Mouse (Mus musculus): Measurements from ENCODE around the gene Ets1. TPM values are rescaled to one million over a fixed set of nuclear protein-coding genes. Genes with fewer than 3 reads are reported as not detected.

Ets1 gene
- polyA plus RNA-seq, 1 experiment = 0.06 TPM

DNA sequence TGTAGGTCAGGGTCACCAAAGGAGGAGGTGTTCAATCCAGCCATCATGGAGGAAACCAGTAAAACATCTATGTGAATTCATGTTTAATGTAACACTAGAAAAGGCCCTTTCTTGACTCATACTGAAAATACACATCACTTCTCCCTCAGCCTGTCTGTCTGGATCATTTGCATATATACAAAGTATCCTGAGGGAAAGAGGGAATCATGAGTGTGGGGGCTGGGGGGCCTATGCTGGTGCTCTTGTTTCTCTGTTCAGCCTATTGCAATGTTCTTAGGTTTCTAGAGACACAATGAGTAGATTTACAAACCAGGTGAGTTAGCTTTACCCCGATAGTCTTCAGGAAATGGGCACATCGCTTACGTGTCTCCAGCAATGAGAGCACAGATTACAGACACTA, 129.1 kb downstream of the Ets1 start:
- Histone ChIP-seq H3K9me3 (ENCODE audit: control insufficient read depth, low read length) (no peaks in the 10 kb centered on the region), H3K27me3 (ENCODE audit: control insufficient read depth) (no peaks in the 10 kb centered on the region), H3K36me3 (ENCODE audit: control insufficient read depth) (no peaks in the 10 kb centered on the region), H3K4me1 (ENCODE audit: control insufficient read depth) (no peaks in the 10 kb centered on the region), H3K4me3 (replicated peaks) (no peak overlapping the region)
- TF ChIP-seq GATA1 (IDR thresholded peaks at IDR 0.05; ENCODE audit: low read length) (no peak), TAL1 (IDR thresholded peaks at IDR 0.05; ENCODE audit: low read length) (no peak)

DNA sequence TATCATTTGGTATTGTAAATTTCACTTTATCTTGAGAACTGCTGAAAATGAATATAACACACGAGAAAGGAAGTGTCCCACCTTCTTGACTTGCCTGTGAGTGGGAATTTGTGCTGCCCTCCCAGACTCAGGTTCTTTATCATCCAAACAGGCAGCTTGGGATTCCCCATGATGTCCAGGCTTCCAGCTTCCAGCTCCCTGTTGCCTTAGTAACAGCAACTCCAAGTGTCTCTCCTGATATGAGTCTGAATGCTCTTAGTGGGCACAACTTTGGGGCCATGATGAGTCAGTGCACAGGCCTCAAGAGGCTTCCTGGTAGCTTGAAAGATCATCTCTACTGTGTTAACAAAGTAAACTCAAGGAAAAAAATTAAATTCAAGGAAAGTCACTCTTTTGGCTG, 142.8 kb downstream of the Ets1 start:
- Histone ChIP-seq H3K4me1 (ENCODE audit: control insufficient read depth) (no peaks in the 10 kb centered on the region), H3K4me3 (replicated peaks) (no peak overlapping the region), H3K36me3 (ENCODE audit: control insufficient read depth) (no peaks in the 10 kb centered on the region), H3K9me3 (ENCODE audit: control insufficient read depth, low read length) (no peaks in the 10 kb centered on the region), H3K27me3 (ENCODE audit: control insufficient read depth) (no peaks in the 10 kb centered on the region)
- TF ChIP-seq TAL1 (IDR thresholded peaks at IDR 0.05; ENCODE audit: low read length) = no peak
- TF ChIP-seq GATA1 (IDR thresholded peaks at IDR 0.05; ENCODE audit: low read length) = no peak

DNA sequence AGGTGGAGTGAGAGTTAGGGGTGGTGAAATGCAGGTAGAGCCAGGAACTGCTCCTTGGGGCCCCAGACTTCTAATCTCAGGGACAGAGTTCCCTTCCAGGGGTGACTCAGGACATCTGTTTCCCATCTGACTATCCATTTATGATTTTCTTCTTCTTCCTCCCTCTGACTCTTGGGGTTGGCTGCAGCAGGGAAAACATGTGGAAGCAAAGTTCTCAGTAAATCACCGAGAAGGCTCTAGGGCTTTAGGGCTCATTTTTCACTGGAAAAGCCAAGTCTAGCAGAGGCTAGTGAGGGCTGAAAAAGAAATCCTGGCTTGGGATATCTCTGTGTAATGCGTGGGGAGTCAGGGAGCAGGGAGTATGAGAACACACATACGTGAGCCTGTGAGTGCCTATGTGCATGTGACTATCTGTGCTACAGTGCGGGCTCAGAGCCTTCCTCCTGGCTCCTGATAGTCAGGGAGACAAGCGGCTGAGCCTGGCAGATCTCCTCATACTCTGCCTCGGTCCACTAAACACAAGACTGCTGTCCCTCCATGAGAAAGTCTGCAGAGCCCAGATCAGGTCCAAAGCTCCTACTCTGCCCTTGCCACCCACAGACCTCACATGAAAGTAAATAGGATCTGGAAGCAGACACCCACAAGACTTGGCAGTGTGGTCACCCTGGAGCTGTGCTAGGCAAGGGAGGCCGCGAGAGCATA, 146.5 kb downstream of the Ets1 start:
- Histone ChIP-seq H3K36me3 (ENCODE audit: control insufficient read depth) (no peaks in the 10 kb centered on the region), H3K4me3 (replicated peaks) (no peak overlapping the region), H3K27me3 (ENCODE audit: control insufficient read depth) (no peaks in the 10 kb centered on the region), H3K4me1 (ENCODE audit: control insufficient read depth) (no peaks in the 10 kb centered on the region), H3K9me3 (ENCODE audit: control insufficient read depth, low read length) (no peaks in the 10 kb centered on the region)
- TF ChIP-seq TAL1 (IDR thresholded peaks at IDR 0.05; ENCODE audit: low read length) (no peak), GATA1 (IDR thresholded peaks at IDR 0.05; ENCODE audit: low read length) (no peak)

DNA sequence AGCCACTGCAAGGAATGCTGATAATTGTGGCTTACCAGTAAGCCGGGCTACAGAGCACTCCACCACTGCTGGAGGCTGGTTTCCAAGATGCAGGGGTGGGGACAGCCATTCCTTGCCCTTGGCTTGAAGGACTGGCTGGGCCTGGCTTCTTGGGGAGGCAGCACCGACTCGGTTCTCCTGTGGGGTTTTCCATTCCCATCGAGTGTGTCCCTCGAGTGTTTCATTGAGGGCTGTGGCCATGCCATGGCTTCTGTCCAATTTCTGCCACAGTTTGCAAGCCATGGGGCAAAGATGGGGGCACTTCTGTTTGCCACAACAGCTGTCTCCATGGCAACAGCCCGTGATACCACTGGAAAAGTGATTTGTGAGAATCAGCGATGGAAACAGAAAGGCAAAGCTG, 151.1 kb downstream of the Ets1 start:
- Histone ChIP-seq H3K4me1 (ENCODE audit: control insufficient read depth) (no peaks in the 10 kb centered on the region), H3K4me3 (replicated peaks) (no peak overlapping the region), H3K9me3 (ENCODE audit: control insufficient read depth, low read length) (no peaks in the 10 kb centered on the region), H3K36me3 (ENCODE audit: control insufficient read depth) (no peaks in the 10 kb centered on the region), H3K27me3 (ENCODE audit: control insufficient read depth) (no peaks in the 10 kb centered on the region)
- TF ChIP-seq TAL1 (IDR thresholded peaks at IDR 0.05; ENCODE audit: low read length) (no peak), GATA1 (IDR thresholded peaks at IDR 0.05; ENCODE audit: low read length) (no peak)

DNA sequence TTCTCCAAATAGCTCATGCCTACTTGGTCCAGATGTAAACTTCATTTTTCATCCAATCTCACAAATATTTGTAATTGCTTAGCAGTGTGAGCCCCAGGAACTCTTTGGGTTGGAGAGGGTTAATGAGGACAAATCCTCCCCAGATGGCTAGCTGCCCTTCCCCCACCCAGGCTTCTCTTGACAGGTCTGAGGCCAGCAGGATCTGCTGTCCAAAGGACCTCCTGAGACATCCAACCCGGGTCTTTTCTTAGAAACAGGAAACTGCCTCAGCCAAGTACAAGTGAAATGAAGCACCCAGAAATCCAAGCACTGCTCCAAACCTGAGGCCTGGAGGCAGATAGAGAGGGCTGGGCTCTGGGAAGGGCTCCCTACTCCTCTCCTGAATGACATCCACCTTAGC, 151.6 kb downstream of the Ets1 start:
- H3K36me3 ChIP-seq (ENCODE audit: control insufficient read depth) = no peaks in the 10 kb centered on the region
- no peaks in the 10 kb centered on the region for H3K9me3 ChIP-seq (ENCODE audit: control insufficient read depth, low read length)
- no peak for TF ChIP-seq TAL1 (IDR thresholded peaks at IDR 0.05; ENCODE audit: low read length)
- TF ChIP-seq GATA1 (IDR thresholded peaks at IDR 0.05; ENCODE audit: low read length) = no peak
- H3K4me3 ChIP-seq (replicated peaks) = no peak overlapping the region
- no peaks in the 10 kb centered on the region for H3K4me1 ChIP-seq (ENCODE audit: control insufficient read depth)
- no peaks in the 10 kb centered on the region for H3K27me3 ChIP-seq (ENCODE audit: control insufficient read depth)

DNA sequence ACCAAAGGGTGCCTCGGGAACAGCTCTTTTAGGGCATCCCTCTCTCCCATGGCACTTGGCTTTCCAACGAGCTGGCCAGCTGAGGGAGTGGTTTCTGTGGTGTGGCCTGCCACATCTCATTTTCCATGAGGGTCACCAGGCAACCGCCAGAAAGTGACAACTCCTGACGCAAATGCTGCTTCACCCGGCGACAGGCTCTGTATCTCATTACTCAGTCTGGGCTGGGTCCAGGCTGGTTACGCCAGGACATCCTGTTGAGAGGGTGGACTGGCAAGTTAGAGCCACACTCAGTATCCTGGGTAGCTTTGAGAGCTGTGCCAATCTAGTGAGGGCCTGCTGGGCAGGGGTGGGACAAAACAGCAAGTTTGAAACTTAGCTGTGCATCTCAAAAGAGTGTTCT, 153.3 kb downstream of the Ets1 start:
- Histone ChIP-seq H3K4me1 (ENCODE audit: control insufficient read depth) (no peaks in the 10 kb centered on the region), H3K9me3 (ENCODE audit: control insufficient read depth, low read length) (no peaks in the 10 kb centered on the region), H3K36me3 (ENCODE audit: control insufficient read depth) (no peaks in the 10 kb centered on the region), H3K27me3 (ENCODE audit: control insufficient read depth) (no peaks in the 10 kb centered on the region), H3K4me3 (replicated peaks) (no peak overlapping the region)
- no peak for TF ChIP-seq TAL1 (IDR thresholded peaks at IDR 0.05; ENCODE audit: low read length)
- no peak for TF ChIP-seq GATA1 (IDR thresholded peaks at IDR 0.05; ENCODE audit: low read length)

DNA sequence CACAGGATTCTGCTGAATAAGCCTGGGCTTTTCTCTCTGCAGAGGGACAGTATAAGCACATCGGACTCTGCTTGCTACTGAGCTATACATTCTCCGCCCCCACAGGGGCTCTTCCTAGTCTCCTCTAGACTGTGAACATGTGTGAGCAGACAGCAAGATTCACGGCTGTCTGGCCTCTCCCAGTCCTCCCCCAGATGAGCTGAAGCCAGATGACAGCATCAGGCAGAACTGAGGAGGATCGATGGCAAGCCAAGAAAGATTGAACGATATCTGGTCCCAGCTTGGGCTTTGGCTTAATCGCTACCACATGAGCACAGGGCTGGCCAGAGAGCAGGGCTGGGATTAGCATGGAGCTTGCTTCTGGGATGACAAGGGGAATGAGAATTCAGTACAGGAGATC, 155.7 kb downstream of the Ets1 start:
- no peak overlapping the region for H3K4me3 ChIP-seq (replicated peaks)
- H3K36me3 ChIP-seq (ENCODE audit: control insufficient read depth) = no peaks in the 10 kb centered on the region
- TF ChIP-seq TAL1 (IDR thresholded peaks at IDR 0.05; ENCODE audit: low read length) (no peak), GATA1 (IDR thresholded peaks at IDR 0.05; ENCODE audit: low read length) (no peak)
- no peaks in the 10 kb centered on the region for H3K27me3 ChIP-seq (ENCODE audit: control insufficient read depth)
- no peaks in the 10 kb centered on the region for H3K9me3 ChIP-seq (ENCODE audit: control insufficient read depth, low read length)
- H3K4me1 ChIP-seq (ENCODE audit: control insufficient read depth) = no peaks in the 10 kb centered on the region

DNA sequence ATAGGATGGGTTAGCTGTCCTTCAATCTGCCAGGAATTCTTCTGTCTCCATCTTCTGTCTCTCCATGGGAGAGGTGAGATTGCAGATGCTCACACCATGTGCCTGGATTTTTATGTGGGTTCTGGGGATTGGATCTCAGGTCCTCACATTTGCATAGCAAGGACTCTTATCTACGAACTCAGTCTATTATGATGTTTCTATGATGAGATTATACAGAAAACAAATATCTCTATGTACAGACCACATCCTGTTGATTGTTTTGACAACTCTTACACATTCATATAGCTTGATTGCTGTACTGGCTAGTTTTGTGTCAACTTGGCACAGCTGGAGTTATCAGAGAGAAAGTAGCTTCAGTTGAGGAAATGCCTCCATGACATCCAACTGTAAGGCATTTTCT, 162.2 kb downstream of the Ets1 start:
- Histone ChIP-seq H3K27me3 (ENCODE audit: control insufficient read depth) (no peaks in the 10 kb centered on the region), H3K4me3 (replicated peaks) (no peak overlapping the region), H3K36me3 (ENCODE audit: control insufficient read depth) (no peaks in the 10 kb centered on the region), H3K9me3 (ENCODE audit: control insufficient read depth, low read length) (no peaks in the 10 kb centered on the region), H3K4me1 (ENCODE audit: control insufficient read depth) (no peaks in the 10 kb centered on the region)
- no peak for TF ChIP-seq TAL1 (IDR thresholded peaks at IDR 0.05; ENCODE audit: low read length)
- no peak for TF ChIP-seq GATA1 (IDR thresholded peaks at IDR 0.05; ENCODE audit: low read length)

DNA sequence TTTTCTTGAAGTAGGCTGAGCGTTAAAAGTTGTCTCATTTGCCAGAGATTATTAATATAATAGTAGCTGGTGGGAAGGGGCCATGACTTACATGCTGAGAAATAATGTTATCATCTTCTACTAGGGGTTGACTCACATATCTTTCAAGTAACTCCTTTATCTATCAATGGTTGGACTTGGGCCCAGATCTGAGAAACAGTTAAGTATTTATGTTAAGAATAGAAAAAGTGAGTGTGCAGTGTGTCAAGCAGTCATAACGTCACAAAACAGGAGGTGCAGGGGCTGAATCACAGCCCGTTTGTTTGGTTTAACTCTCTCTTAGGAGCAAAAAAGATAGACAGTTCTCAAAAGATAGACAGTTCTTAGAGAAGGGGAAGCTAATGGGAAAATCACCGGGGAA, 170.1 kb downstream of the Ets1 start:
- Histone ChIP-seq H3K4me3 (replicated peaks) (no peak overlapping the region), H3K36me3 (ENCODE audit: control insufficient read depth) (no peaks in the 10 kb centered on the region), H3K9me3 (ENCODE audit: control insufficient read depth, low read length) (no peaks in the 10 kb centered on the region), H3K27me3 (ENCODE audit: control insufficient read depth) (no peaks in the 10 kb centered on the region), H3K4me1 (ENCODE audit: control insufficient read depth) (no peaks in the 10 kb centered on the region)
- TF ChIP-seq GATA1 (IDR thresholded peaks at IDR 0.05; ENCODE audit: low read length) = no peak
- no peak for TF ChIP-seq TAL1 (IDR thresholded peaks at IDR 0.05; ENCODE audit: low read length)

Other genes starting within 250 kb of the Ets1 start
- 0.04 and 0.05 TPM in 2 replicates for gene Fli1, start 93.4 kb upstream of the Ets1 start, polyA plus RNA-seq (2012)